Mouse (Mus musculus): ENCODE results near the gene Plppr2. TPM values are rescaled to one million over a fixed set of nuclear protein-coding genes. Genes with fewer than 3 reads are reported as not detected.

Plppr2 gene
- polyA plus RNA-seq, 2 experiments = 1.3 to 2.6 TPM

- no peak overlapping the region for H3K9ac ChIP-seq (replicated peaks)
- H3K36me3 ChIP-seq (replicated peaks; ENCODE audit: control insufficient read depth, insufficient read depth, low read depth) = no peaks in the 10 kb centered on the region
- TF ChIP-seq CTCF (IDR thresholded peaks at IDR 0.05; ENCODE audit: low read depth) (no peak), EP300 (IDR thresholded peaks at IDR 0.05; ENCODE audit: low read depth) (no peak)
- DNase-seq (ENCODE audit: low read depth in 3 of 3, low spot score in 3 of 3) (no peak), ATAC-seq (ENCODE audit: insufficient read depth) (no peak)
- no peak overlapping the region for H3K27ac ChIP-seq
- H3K4me3 ChIP-seq (ENCODE audit: insufficient read depth in 1 of 2, low read depth in 2 of 2, low read length in 2 of 2) = no peak overlapping the region
- WGBS (ENCODE audit: insufficient replicate concordance) = 25% methylated on average over 5 of the region's 5 CpGs
- H3K9me3 ChIP-seq (ENCODE audit: control insufficient read depth, low read length) = no peaks in the 10 kb centered on the region
- H3K4me2 ChIP-seq (ENCODE audit: low read depth) = no peak overlapping the region; the same call in 1 of the 2 replicates
- H3K27me3 ChIP-seq (ENCODE audit: control insufficient read depth, insufficient read depth, low read length) = peaks cover 2% of the 10 kb centered on the region; the same call in 1 of the 2 replicates
- peaks cover 8 to 11% of the 10 kb centered on the region in 2 experiments for H3K4me1 ChIP-seq (replicated peaks; ENCODE audit: control insufficient read depth in 2 of 2, insufficient read depth in 2 of 2, low read length in 1 of 2)
Measured at GRCm38 (mm10) chr9:21918692-21919384, 18.0 kb upstream of the Plppr2 start.

GRCm38 (mm10) chr9:21923036-21923435 is 13.8 kb upstream of the Plppr2 start:
- no peak for ATAC-seq (ENCODE audit: insufficient read depth)
- no peak overlapping the region for H3K27ac ChIP-seq
- 64% methylated on average over 4 of the region's 4 CpGs for WGBS (ENCODE audit: insufficient replicate concordance)

GRCm38 (mm10) chr9:21923490-21924098 is 13.2 kb upstream of the Plppr2 start:
- ATAC-seq (ENCODE audit: insufficient read depth) (no peak), DNase-seq (ENCODE audit: low read depth in 3 of 3, low spot score in 3 of 3) (no peak)
- TF ChIP-seq EP300 (IDR thresholded peaks at IDR 0.05; ENCODE audit: low read depth) (no peak), CTCF (IDR thresholded peaks at IDR 0.05; ENCODE audit: low read depth) (no peak)
- Histone ChIP-seq H3K4me2 (ENCODE audit: low read depth) (no peak overlapping the region), H3K4me1 (replicated peaks; ENCODE audit: control insufficient read depth in 2 of 2, insufficient read depth in 2 of 2, low read length in 1 of 2) (peaks cover 8 to 21% of the 10 kb centered on the region in 2 experiments), H3K9ac (replicated peaks) (no peak overlapping the region), H3K36me3 (replicated peaks; ENCODE audit: control insufficient read depth, insufficient read depth, low read depth) (no peaks in the 10 kb centered on the region), H3K9me3 (ENCODE audit: control insufficient read depth, low read length) (no peaks in the 10 kb centered on the region), H3K27me3 (ENCODE audit: control insufficient read depth, insufficient read depth, low read length) (no peaks in the 10 kb centered on the region), H3K27ac (no peak overlapping the region), H3K4me3 (ENCODE audit: insufficient read depth in 1 of 2, low read depth in 2 of 2, low read length in 2 of 2) (no peak overlapping the region)
- 26% methylated on average over 3 of the region's 3 CpGs for WGBS (ENCODE audit: insufficient replicate concordance)

More at GRCm38 (mm10) chr9:21923036-21923435, 13.8 kb upstream of the Plppr2 start:
- Histone ChIP-seq H3K4me1 (replicated peaks; ENCODE audit: control insufficient read depth in 2 of 2, insufficient read depth in 2 of 2, low read length in 1 of 2) (peaks cover 8 to 25% of the 10 kb centered on the region in 2 experiments), H3K36me3 (replicated peaks; ENCODE audit: control insufficient read depth, insufficient read depth, low read depth) (no peaks in the 10 kb centered on the region), H3K9me3 (ENCODE audit: control insufficient read depth, low read length) (no peaks in the 10 kb centered on the region), H3K27me3 (ENCODE audit: control insufficient read depth, insufficient read depth, low read length) (no peaks in the 10 kb centered on the region), H3K4me3 (ENCODE audit: insufficient read depth in 1 of 2, low read depth in 2 of 2, low read length in 2 of 2) (no peak overlapping the region), H3K4me2 (ENCODE audit: low read depth) (no peak overlapping the region), H3K9ac (replicated peaks) (no peak overlapping the region)
- DNase-seq (ENCODE audit: low read depth in 3 of 3, low spot score in 3 of 3) = no peak
- TF ChIP-seq EP300 (IDR thresholded peaks at IDR 0.05; ENCODE audit: low read depth) = no peak
- TF ChIP-seq CTCF (IDR thresholded peaks at IDR 0.05; ENCODE audit: low read depth) = no peak

- Histone ChIP-seq H3K27ac (no peak overlapping the region; the same call in 1 of the 2 replicates), H3K9ac (replicated peaks) (no peak overlapping the region), H3K4me2 (ENCODE audit: low read depth) (no peak overlapping the region), H3K4me3 (ENCODE audit: insufficient read depth in 1 of 2, low read depth in 2 of 2, low read length in 2 of 2) (no peak overlapping the region), H3K27me3 (ENCODE audit: control insufficient read depth, insufficient read depth, low read length) (no peaks in the 10 kb centered on the region), H3K36me3 (replicated peaks; ENCODE audit: control insufficient read depth, insufficient read depth, low read depth) (no peaks in the 10 kb centered on the region), H3K4me1 (replicated peaks; ENCODE audit: control insufficient read depth in 2 of 2, insufficient read depth in 2 of 2, low read length in 1 of 2) (peaks cover 8 to 20% of the 10 kb centered on the region in 2 experiments), H3K9me3 (ENCODE audit: control insufficient read depth, low read length) (no peaks in the 10 kb centered on the region)
- 34% methylated on average over 6 of the region's 6 CpGs for WGBS (ENCODE audit: insufficient replicate concordance)
- TF ChIP-seq EP300 (IDR thresholded peaks at IDR 0.05; ENCODE audit: low read depth) (no peak), CTCF (IDR thresholded peaks at IDR 0.05; ENCODE audit: low read depth) (no peak)
- peak; percentile 44 to 61 (median 57) for DNase-seq (ENCODE audit: low read depth in 3 of 3, low spot score in 3 of 3)
- peak; percentile 55 for ATAC-seq (ENCODE audit: insufficient read depth)
Measured at GRCm38 (mm10) chr9:21924099-21924493, 12.7 kb upstream of the Plppr2 start.

GRCm38 (mm10) chr9:21925034-21925433 is 11.8 kb upstream of the Plppr2 start:
- Histone ChIP-seq H3K4me2 (ENCODE audit: low read depth) (no peak overlapping the region), H3K4me1 (replicated peaks; ENCODE audit: control insufficient read depth in 2 of 2, insufficient read depth in 2 of 2, low read length in 1 of 2) (peaks cover 8 to 20% of the 10 kb centered on the region in 2 experiments), H3K9me3 (ENCODE audit: control insufficient read depth, low read length) (no peaks in the 10 kb centered on the region), H3K4me3 (ENCODE audit: insufficient read depth in 1 of 2, low read depth in 2 of 2, low read length in 2 of 2) (no peak overlapping the region), H3K27me3 (ENCODE audit: control insufficient read depth, insufficient read depth, low read length) (no peaks in the 10 kb centered on the region), H3K27ac (no peak overlapping the region), H3K36me3 (replicated peaks; ENCODE audit: control insufficient read depth, insufficient read depth, low read depth) (no peaks in the 10 kb centered on the region), H3K9ac (replicated peaks) (no peak overlapping the region)
- ATAC-seq (ENCODE audit: insufficient read depth) = no peak
- TF ChIP-seq EP300 (IDR thresholded peaks at IDR 0.05; ENCODE audit: low read depth) (no peak), CTCF (IDR thresholded peaks at IDR 0.05; ENCODE audit: low read depth) (no peak)
- no peak for DNase-seq (ENCODE audit: low read depth in 3 of 3, low spot score in 3 of 3)
- WGBS (ENCODE audit: insufficient replicate concordance) = 80% methylated on average over 3 of the region's 3 CpGs

Measured in liver, embryonic 14.5 days (tissue).